Mouse (Mus musculus) brain, embryonic 14.5 days (tissue): ENCODE data around the gene Phf1. TPM values are rescaled to one million over a fixed set of nuclear protein-coding genes. Genes with fewer than 3 reads are reported as not detected.

Experiments used
- DNase-seq: peaks from one replicate; pipeline ENCODE4 v3.0.0-alpha.2; 2011; ENCODE audit warnings: low read depth
- CTCF ChIP-seq: fragments of 200-500 bp; IDR thresholded peaks from 2 replicates; pipeline ENCODE4 v1.5.1; 2012; ENCODE audit warnings: inconsistent platforms, mild to moderate bottlenecking, moderate library complexity, borderline replicate concordance; ENCODE audit not compliant: insufficient read depth, insufficient read length; ENCODE audit errors: extremely low read depth
- POLR2A ChIP-seq: fragments of 200-500 bp; IDR thresholded peaks from 2 replicates; pipeline ENCODE4 v1.6.1; 2012; ENCODE audit warnings: mild to moderate bottlenecking, inconsistent platforms, borderline replicate concordance; ENCODE audit not compliant: poor library complexity, insufficient read depth, insufficient read length, severe bottlenecking; ENCODE audit errors: extremely low read depth
- polyA plus RNA-seq: library from polyadenylated mRNA; depleted of rRNA; stranded (reverse); fragments of >200 nt; gene quantifications from 2 replicates; pipeline ENCODE4 v1.2.3, GENCODE M21; 2012

Phf1 gene
- polyA plus RNA-seq, 1 experiment: 50.0 TPM

DNA sequence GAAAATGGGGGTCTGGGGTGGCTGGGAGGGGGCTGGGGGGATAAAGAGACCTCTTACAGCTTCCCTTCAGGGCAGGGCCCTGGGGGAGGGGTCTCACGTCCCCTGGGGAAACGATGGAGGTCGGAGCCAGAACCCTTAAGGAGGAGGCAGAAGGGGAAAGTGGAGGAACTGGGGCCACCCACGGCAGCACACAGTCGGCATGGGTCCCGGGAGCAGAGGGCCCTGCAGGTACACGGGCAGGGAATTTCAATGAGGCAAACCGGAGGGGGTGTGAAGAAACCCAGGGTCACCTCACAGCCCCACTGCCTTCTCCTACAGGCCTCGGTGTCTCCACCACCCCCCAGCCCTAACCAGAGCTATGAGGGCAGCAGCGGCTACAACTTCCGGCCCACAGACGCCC is 3.6 kb downstream of the Phf1 start:
- DNase-seq: no peak
- no peak for TF ChIP-seq POLR2A
- TF ChIP-seq CTCF: no peak

DNA sequence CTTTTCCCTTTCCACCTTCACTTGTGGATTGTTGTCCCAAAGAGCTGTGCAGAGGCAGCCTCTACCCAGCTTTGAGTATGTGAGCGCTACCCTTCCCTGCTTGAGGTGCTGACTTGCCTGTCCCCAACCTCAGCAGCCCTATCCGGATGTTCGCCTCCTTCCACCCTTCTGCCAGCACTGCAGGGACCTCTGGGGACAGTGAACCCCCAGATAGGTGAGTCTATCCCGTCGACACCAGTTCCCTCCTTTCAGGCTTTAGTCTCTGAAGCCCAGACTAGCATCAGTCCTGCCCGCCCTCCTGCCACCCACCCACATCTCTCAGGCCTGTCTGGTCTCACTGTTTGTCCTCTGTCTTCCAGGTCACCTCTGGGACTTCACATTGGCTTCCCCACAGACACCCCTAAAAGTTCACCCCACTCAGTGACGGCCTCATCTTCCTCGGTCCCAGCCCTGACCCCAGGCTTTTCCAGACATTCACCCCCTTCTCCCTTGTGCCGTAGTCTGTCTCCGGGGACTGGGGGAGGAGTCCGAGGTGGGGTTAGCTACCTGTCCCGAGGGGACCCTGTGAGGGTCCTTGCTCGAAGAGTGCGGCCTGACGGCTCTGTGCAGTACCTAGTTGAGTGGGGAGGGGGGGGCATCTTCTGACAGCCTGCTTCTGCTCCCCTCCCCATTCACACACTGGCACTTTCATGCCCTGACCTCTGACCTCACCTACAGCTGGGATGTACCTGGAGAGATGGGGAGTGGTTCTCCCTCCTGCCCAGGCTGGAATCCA is 4.3 kb downstream of the Phf1 start:
- no peak for TF ChIP-seq CTCF
- TF ChIP-seq POLR2A: no peak
- DNase-seq: no peak

DNA sequence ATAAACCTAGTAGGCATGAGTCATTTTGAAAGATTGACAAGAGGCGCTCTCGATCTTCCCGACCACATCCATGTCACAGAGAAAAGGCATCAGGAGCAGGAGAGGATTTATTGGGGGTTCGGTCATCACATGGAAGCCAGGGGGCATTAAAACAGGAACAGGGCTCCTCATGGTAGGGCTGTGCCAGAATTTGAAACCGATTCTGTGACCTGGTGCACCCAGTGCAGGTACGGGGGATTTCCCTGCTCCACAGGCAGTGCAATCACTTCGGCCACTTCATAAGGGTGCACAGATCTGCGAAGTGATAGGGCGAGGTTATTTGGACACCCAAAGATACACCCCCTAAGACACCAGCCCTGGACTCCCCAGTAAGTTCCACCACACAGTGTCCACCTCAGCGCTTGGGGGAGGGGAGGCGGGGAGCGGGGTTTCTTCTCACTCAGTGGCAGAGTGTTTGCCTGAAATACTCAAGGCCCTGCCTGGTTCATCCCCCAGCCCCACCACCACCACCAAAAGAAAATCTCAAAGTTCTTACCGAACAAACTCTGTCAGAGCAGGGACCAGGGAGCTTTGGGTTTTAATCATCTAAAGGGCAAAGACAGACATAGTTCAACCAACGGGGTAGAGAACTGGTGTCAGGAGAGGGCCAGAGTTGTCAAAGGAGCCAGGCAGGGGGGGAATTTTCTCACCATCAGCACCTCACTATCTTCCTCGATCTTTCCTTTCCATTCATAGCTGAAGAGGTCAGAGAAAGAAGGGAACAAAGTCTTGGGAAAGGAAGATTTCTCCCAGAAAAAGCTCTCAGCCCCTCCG is 5.2 kb downstream of the Phf1 start:
- TF ChIP-seq CTCF: no peak
- no peak for TF ChIP-seq POLR2A
- no peak for DNase-seq

DNA sequence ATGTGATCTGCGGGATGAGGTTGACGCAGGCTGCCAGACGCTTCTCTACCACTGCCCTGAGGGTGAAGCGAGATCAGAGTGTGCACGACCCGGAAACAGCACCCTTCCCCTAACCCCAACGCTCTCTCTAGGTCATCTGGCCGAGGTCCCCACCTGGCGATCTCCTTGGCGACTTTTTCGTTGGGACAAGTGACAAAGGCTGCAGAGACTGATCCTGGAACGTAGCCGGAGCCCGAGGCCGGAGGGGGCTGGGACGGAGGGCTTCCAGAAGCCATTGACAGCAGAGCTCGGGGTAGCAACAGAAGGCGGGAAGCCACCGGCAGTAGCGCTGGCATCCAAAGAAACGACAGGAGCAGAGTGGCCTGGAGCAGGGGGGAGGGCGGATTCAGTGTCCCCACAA is 5.9 kb downstream of the Phf1 start:
- TF ChIP-seq POLR2A: no peak
- TF ChIP-seq CTCF: no peak
- no peak for DNase-seq

DNA sequence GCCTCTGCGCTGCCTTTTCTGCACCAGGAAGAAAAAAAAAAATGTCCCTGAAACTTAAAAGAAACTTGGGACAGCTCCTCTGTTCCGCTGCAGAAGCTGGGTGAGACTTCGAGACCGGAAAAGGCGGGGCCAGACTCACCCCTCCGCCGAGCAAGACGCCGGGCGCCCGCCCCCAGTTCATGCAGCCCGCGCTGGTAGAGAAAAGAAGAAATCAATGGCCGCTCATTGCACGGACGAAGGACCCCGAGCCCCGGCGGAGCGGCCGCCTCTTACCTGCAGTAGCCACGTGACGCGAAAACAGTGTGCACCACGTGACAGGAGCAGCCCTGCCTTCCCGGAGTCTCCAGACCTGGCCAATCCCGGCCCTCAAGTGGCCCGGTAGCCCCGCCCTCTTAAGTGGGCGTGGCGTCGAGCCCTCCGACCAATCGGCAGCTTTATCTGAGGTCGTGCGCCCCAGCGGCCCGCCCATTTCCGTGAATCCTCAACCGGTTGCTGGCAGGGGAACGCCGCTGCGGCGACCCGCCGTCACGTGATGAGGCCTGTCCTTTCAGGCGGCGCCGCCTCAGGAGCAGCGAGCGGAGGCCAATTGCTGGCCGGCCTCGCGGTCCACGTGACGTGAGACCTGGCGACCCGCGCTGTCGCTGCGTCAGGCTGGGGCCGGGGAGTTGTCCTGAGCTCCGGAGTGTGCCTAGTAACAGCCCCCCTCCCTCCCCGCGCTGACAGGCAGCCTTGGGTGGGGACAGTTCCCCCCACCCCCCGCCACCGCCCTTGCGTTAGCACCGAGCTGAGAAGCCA is 6.5 kb downstream of the Phf1 start, which contains the start of gene Cuta:
Cuta (minus strand) TSS at position 392 of the 795 bp plus-strand sequence.
- no peak for TF ChIP-seq CTCF
- TF ChIP-seq POLR2A: peak; percentile 75

DNA sequence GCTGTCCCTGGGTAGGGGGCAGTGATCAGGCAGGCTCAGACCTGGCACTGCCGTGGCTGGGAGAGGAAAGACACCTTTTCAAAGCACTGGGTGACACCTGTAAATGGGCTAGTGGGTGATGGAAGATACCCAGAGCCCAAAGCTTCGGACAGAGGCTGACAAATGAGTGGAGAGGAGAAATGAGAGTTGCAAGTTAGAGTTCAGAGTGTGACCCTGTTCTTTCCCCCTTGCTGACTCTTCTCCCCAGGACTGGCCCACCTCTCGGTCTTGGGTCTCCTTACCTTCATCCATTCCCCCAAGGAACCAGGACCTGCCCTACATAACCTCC is 7.1 kb downstream of the Phf1 start:
- TF ChIP-seq CTCF (no peak), POLR2A (no peak)

More for the DNA sequence above, 6.5 kb downstream of the Phf1 start, which contains the start of gene Cuta:
- peak; percentile 100 for DNase-seq

DNA sequence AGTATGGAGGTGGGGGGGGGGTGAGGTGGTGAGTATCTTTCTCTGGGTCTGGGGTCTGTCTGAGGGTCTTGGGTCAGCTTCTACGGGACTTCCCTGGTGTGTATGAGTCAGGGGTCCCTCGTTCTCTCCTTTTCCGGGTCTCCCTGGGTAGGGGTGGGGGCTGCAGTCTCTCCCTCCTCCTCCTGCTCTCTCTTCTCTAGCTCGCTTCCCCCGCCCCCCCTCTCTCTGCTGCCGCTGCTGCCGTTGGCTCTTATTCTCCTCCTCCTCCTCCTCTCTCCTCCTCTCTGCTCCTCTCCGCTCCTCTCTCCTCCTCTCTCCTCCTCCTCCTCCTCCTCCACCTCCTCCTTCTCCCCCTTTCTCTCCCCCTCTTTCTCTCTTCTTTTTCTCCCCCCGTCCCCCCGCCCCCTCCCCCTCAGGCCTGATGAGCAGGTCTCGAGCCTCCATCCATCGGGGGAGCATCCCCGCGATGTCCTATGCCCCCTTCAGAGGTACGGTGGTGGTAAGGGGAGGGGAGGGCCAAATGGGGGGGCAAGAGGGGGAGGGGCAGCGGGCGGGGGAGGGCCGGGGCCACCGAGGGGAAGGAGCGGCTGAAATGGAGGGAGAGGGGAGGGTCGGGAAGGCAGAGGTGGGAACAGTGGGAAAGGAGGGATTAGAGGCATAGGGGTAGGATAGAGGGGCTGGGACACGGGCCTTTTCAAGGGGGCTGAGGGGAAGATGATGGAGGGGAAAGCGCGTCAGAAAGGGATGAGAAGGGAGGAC is 8.4 kb downstream of the Phf1 start, which contains the start of gene Syngap1:
Syngap1 (plus strand) TSS at position 223 of the 759 bp plus-strand sequence.
- peak; percentile 92 for DNase-seq
- peak; percentile 5; the same call in 1 of the 2 replicates for TF ChIP-seq POLR2A
- no peak for TF ChIP-seq CTCF

More for the DNA sequence above, 7.1 kb downstream of the Phf1 start:
- DNase-seq: no peak

DNA sequence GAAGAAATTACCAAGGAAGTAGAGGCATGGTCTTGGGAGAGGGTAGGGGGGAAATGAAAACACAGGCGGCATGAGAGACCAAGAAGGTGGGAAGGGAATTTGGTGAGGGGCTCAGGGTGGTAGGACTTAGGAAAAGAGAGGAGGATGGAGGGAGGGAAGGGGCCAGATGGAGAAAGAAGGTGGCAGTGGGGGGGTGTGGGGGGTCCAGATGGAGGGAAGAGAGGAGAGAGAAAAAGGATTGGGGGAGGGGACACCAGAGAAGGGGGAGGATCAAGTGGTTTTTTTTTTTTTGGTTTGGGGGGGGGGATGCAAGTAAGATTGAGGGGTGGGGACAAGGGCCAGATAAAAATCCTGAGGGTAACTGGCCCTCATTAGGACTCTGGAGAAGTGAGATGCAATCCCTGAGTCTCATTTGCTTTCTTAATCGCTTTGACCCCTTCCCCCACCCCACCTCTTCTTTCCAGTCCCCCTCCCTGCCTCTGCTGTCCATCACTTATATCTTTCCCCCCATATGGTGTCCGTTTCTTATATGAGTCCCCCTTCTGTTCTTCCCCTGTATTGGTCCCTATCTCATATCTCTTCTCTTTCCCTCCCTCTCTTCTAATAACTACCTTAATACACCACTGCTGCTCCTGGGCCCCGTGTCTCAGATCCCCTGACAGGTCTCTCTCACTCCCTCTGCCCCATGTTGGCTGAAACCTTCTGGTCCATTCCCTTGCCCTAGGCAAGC is 9.2 kb downstream of the Phf1 start:
- TF ChIP-seq CTCF: no peak
- no peak; the same call in 1 of the 2 replicates for TF ChIP-seq POLR2A
- DNase-seq: peak; percentile 59

DNA sequence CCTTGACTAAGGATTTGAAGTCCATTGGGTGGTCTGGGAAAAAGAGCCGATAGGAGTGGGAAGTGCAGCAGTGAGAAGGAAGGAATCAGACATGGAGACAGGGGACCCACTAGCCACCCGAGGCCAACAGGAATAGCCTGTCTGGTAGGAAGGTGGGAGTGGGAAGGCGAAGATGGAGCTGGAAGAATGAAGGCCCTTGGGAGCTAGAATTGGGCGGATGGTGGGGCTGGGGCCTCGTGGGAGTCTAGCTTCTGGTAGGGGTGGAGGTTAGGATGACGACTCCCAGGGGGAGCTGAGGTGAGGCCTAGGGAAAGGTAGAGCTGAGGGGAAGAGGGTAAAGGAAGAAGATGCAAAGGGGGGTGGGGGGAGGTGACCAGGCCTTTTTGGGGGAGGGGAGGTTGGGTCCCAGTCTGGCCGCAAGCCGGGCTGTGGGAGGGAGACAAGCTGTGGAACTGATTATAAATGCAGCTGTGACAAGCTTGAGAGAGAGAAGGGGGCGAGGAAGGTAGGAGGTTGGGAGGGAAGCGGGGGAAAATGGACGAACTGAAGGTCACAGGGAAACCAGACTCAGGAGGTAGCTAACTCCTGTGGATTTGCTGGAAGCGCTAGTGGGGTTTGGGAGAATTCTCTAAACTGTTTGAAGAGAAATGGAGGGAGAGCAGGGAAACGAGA is 13.1 kb downstream of the Phf1 start:
- DNase-seq: no peak
- TF ChIP-seq CTCF (no peak), POLR2A (no peak)

DNA sequence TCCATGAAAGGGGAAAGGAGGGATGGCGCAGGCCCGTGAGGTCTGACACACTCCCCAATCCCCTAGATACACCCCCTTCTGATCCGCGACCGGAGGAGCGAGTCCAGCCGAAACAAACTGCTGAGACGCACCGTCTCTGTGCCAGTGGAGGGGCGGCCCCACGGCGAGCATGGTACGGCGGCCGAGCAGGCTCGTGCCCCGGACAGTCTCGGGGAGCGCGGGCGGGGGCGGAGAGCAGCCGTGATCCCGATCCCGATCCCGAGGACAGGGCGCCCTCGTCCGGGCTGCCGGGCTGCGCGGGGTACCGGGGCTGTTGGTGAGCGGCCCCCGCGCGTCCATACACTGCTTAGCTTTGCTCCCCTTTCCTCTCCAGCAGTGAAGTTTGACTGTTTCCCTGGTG is 13.7 kb downstream of the Phf1 start:
- DNase-seq: peak; percentile 75
- no peak for TF ChIP-seq CTCF
- TF ChIP-seq POLR2A: no peak

DNA sequence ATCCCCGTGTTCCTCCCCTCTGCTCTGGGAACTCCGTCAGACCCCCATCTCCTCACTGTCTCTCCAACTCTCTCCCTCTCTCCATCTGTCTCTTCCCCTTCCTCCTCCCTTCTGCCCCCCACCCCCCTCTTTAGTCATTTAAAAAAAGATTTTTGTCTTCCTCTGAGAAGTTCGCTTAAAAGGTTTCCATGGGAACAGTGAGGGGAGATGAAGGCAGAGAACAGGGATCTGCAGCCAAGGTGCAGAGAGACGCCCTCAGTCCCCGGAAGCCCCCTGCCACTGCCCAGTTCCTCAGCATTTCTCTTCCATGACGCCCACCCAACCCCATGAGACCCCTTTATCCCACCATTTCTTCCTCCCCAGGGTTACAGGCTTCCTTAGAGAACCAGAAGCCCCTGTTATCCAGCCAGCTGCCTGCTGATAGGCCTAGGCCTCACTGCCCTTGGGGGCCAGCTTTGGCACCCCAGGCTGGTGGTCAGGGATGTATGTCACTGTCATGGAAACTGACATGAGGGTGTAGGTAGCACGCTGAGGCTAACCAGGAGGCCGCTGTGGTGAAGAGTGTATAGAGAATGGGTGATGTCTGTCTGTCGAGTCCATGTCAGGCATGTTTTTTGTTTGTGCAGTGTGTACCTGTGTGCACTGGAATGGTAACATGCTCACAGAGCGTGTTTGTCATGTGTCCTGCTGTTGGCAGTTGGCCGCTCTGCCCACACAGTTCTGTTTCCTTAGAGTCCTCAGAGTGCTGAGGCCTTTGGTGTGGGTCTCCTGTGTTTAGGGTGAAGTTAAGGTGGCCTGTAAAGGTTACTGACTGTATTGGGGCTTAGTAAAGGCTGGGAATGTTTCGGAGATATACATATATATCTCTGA is 14.6 kb downstream of the Phf1 start:
- DNase-seq: peak; percentile 72
- TF ChIP-seq POLR2A: no peak
- TF ChIP-seq CTCF: no peak
